Mouse (Mus musculus) telencephalon, adult 2 months (tissue): ENCODE results near the gene 4931417E11Rik.

ENCODE experiments used
- DNase-seq: peaks from one replicate; pipeline ENCODE4 v3.0.0-alpha.2; 2011; ENCODE audit warnings: low read depth, low spot score

Gene 4931417E11Rik

DNA sequence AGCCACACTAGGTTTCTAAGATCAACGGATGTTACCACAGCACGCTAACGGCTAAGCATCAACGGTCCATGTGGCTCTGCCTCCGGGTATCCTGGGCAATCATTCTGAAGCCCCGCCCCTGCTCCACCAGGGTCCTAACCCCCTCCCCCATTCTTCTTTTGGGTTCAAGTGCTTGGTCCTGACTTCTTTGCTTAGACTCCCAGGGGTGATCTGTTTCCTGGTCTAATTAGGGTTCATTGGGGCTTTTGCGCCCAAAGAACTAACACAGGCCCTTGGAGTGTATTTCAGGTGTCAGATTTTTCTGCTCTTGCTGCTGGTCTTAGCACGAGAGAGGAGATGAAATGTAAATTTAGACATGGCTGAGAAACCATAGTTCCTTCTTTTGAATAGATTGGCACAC, at the start of gene 4931417E11Rik:
Gene 4931417E11Rik (minus strand): TSS at position 101 of the 400 bp plus-strand sequence.
- no peak for DNase-seq

DNA sequence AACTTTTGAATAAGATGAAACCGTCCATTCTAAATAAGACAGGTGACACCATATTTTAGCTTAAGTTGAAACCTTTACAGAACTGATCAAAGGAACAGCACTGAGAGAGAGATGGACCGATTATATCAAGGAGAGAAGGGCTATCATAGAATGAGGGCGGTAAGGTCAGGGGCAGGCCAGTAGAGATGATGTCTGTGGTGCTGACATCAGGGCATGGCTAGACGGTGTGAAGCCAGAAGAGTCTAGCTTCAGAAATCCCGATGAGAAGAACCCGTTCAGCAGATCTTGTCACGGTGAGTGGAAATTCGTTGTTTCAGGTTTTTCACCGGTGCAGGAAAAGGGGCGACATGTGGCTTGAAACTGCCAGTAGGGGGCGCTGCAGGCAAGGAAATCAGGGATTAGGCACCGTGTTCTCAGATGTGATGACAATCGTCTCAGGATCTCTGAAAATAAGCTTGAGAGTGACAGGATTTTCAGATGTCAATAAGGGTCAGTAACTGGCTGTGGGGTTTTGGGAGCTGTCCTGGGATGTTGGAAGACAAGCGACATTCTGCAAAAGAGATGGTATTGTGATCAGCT, 48.4 kb upstream of the 4931417E11Rik start:
- peak; percentile 38 for DNase-seq

DNA sequence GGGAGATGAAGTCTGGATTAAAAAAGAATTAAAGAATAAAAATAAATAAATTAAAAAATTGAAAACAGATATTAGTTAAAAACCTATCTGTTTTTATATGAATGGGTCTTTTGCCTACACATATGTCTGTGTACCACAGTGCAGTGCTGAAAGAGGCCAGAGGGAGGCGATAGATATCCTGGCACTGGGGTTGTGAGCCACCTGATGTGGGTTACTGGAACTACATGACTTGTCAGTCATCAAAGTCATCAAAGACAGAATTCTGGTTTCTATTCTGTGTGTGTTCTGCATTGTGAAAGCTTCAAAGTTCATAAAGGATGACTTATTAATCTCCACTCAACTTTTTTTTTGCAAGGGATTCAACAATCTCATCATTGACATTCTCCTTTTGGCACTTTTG, 43.4 kb upstream of the 4931417E11Rik start:
- DNase-seq, result no peak

DNA sequence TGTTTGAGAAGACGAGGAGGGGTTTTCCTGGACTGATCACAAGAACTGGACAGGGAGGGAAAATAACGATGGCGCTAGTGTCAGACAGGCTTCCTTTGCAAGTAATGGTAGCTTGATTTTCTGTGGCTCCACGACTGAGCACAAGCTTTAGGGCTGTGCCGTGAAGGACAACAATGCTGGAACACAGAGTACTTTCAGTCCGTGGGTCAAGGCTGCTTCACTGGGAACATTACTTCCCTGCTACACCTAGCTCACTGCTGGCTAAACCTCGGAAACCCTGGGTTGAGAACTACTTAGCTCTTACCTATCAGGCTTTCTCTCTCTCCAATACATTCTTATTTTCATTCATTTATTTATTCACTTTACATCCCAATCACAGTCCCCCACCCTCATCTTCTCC, 30.2 kb upstream of the 4931417E11Rik start:
- DNase-seq, result no peak

DNA sequence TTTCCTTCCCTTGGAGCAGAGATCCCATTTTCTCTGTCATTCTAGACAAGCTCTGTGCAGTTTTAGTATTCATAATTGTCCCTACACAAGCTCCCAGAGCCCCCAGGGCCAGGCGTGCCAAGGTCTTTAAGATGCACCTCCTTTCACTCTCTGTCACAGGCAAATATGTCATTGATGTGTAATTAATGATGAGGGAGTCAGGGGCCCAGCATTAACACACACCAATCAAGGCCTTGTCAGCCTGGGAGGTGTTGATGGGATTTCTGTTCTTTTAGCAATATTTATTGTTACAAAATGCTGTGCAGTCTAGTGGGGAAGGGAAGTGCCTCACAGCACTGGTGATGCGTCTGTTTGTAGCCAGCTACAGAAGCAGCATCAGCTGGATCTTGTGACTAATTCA, 27.9 kb upstream of the 4931417E11Rik start:
- no peak for DNase-seq

DNA sequence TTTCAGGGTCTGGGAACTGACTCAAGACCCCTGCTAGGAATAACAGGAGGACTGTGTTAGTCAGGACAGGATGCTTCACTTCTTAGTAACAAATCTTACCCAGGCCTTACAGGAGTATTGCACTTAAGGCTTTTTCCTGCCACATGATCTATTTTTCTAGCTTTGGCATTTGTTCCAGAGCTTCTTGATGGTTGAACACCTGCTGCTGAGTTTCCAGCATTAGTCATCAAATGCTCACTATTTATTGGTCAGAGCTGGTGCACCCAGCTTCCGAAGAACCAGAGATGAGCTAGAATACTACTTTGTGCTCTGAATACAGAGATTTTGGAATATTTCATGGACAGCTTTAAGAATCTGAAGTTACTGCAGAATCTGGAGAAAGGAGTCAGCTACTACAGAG, 21.1 kb upstream of the 4931417E11Rik start:
- DNase-seq, result no peak

DNA sequence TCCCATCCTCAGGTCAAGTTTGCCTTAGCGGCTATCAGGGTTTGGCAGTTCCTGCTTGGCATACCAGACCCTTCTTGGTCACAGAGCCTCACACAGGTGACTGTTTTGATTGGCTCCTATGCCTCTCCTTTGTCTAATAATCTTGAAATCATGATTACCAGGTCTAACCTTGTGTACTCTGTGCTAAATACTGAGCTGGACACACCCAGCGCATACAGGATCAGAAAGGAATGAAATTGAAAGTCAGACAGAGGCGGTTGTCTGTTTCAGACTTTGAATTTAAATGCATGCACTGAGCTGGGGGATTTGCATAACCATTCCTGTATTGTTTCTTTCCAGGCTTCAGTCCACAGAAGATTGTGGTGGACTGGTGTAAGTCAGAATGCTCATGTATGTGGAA, 16.1 kb upstream of the 4931417E11Rik start:
- DNase-seq, result no peak

DNA sequence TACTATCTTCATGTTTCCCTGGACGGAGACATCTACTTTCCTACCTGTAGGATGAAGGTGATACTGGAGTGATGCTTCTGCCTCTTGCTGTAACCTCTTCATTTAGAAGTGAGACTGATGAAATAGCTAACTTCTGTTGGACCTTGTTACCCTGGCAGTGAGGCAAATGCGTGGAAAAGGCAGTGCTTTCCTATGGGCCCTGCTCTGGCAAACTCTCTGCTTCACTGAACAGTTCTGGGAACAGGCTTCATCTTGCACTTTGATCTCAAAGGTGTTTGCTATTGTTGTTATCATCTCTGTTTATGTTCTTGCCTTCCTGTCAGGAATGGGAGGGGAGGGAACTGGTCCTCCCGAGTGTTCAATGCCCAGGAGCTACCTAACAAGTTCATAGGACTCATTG, 3.4 kb downstream of the 4931417E11Rik start:
- DNase-seq, result no peak

DNA sequence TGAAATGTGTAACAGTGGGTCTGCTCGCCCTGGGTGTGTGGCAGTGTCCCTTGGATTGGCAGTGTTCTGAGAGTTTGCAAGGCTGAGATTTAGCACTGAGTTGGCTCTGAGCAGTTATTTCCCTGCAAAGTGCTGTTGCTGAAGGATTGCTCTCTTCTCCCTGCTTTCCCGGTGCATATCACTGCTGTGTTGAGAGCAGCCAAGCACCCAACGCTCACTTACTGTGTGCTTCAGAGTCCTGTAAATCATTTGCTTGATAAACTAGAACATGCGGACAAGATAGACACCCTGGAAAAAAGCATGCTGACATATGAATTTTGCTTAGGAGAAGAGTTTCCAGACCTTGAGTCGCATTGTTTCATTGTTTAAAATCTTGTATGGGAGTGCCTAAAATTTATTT, 6.9 kb downstream of the 4931417E11Rik start:
- DNase-seq, result no peak

DNA sequence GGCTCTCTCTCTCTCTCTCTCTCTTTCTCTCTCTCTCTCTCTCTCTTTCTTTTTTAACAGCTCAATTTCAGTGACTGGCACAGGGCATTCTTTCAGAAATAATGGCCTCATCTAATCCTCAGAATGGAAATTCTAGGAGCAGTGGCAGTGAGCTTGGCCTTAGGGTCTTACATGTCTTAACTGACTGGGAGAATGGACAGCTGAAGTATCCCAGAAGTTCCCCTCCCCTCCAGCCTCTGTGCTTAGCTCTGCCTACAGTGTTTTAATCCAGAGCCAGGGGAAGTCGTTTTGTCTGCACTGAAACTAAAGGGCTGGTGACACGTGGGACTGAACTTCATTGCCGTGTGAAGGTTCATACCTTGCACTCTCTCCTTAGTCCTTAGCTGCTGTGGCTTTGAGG, 35.6 kb downstream of the 4931417E11Rik start:
- no peak for DNase-seq

DNA sequence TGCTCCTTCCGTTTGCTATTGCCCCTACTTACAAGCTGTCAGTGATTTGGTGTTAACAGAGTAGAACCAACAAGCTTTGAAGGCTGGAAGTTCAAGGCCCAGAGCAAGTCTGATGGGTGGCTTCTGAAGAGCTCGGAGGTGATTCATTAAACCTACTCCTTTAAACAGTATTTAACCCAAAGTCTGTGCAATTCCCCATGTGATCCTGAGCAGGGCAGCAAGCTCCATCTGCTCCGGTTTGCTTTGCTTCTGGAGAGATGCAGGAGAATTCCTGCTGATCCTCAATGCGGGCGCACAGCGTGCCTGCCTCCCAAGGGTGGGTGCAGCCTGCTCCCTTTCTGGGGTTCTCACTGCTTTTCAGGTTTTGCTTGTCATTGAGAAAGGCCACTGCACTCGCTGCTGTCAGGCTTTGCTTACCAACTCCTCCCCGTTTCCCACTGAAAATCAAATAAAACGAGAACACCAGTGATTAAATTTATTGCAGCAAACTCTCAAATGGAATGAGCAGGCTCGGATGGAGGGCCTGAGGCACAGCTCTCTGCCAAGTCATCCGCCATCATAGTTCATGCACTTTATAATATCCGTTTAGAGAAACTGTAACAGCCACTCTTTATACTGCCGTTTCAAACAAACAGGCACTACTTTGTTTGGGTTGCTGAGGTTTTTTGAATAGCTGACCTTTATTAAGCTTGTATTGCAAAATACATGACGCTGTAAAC, 40.7 kb downstream of the 4931417E11Rik start:
- no peak for DNase-seq

DNA sequence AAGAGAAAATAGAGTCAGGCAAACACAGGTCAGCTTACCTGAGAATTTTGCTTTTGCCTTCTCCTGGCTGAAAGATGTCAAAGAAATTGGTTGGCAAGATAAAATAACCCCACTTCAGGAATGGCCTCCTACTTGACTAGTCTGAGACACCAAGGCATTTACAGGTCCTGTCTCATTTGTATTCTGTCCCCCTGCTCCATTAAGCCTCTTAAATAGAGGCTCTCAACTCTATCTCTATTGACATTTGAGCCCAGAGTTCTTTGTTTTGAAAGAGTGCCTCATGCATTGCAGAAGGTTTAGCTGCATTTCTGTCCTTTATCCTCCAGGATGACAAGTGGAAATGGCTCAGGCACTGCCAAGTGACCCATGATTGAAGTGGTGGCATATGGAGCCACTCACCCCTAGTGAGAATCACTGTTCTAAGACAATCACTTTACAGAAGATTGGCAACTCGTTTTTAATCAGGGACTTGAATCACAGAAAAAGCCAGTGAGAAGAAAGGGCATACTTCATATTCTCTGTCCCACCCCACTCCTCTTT, 42.1 kb downstream of the 4931417E11Rik start:
- no peak for DNase-seq
